Mouse (Mus musculus): ENCODE data around the gene Wnt5b. TPM values are rescaled to one million over a fixed set of nuclear protein-coding genes. Genes with fewer than 3 reads are reported as not detected.
A peak's percentile ranks its signal among the peaks of the same experiment; 100 is the strongest.

Gene Wnt5b
- polyA plus RNA-seq, 2 experiments = 0.26 to 0.50 TPM

DNA sequence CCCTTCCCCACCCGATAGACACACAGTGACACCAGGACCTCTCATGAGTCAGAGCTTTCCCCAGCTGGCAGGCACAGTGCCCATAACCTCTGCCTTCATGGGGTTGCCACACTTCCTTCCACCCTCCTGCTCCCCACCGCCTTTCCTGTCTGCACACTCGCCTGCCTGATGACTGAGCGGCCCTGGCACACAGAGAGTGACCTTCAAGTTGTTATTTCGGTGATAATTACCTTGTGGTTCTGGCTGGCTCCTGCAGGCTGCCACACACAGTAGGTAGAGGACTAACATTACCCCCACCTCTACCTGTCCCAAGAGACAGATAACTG lies 147.9 kb downstream of the Wnt5b start:
- no peak for DNase-seq (ENCODE audit: low read depth in 3 of 3, low spot score in 3 of 3)

GRCm38 (mm10) chr6:119395421-119396308 lies 148.5 kb downstream of the Wnt5b start:
- Histone ChIP-seq H3K9me3 (ENCODE audit: control insufficient read depth, low read length) (no peaks in the 10 kb centered on the region), H3K4me1 (replicated peaks; ENCODE audit: control insufficient read depth in 2 of 2, insufficient read depth in 2 of 2, low read length in 1 of 2) (peaks cover 0 to 10% of the 10 kb centered on the region in 2 experiments; a peak in 2 of 4 replicates), H3K27me3 (ENCODE audit: control insufficient read depth, insufficient read depth, low read length) (no peaks in the 10 kb centered on the region), H3K9ac (replicated peaks) (no peak overlapping the region), H3K36me3 (replicated peaks; ENCODE audit: control insufficient read depth, insufficient read depth, low read depth) (no peaks in the 10 kb centered on the region), H3K27ac (no peak overlapping the region), H3K4me3 (ENCODE audit: insufficient read depth in 1 of 2, low read depth in 2 of 2, low read length in 2 of 2) (no peak overlapping the region), H3K4me2 (ENCODE audit: low read depth) (peak overlapping the region; percentile 36)
- TF ChIP-seq EP300 (IDR thresholded peaks at IDR 0.05; ENCODE audit: low read depth) (no peak), CTCF (IDR thresholded peaks at IDR 0.05; ENCODE audit: low read depth) (no peak)
- WGBS (ENCODE audit: insufficient replicate concordance) = 27% methylated on average over 14 of the region's 14 CpGs
- DNase-seq (ENCODE audit: low read depth in 3 of 3, low spot score in 3 of 3) = no peak
- peak; percentile 33; the same call in 1 of the 2 replicates for ATAC-seq (ENCODE audit: insufficient read depth)

More for the DNA sequence above, 147.9 kb downstream of the Wnt5b start:
- H3K4me2 ChIP-seq (ENCODE audit: low read depth) = no peak overlapping the region; the same call in 1 of the 2 replicates
- no peaks in the 10 kb centered on the region for H3K36me3 ChIP-seq (replicated peaks; ENCODE audit: control insufficient read depth, insufficient read depth, low read depth)
- no peaks in the 10 kb centered on the region for H3K9me3 ChIP-seq (ENCODE audit: control insufficient read depth, low read length)
- no peak overlapping the region for H3K4me3 ChIP-seq (ENCODE audit: insufficient read depth in 1 of 2, low read depth in 2 of 2, low read length in 2 of 2)
- no peaks in the 10 kb centered on the region for H3K27me3 ChIP-seq (ENCODE audit: control insufficient read depth, insufficient read depth, low read length)
- no peak overlapping the region for H3K27ac ChIP-seq
- H3K4me1 ChIP-seq (replicated peaks; ENCODE audit: control insufficient read depth in 2 of 2, insufficient read depth in 2 of 2, low read length in 1 of 2) = peaks cover 0 to 10% of the 10 kb centered on the region in 2 experiments; a peak in 2 of 4 replicates
- TF ChIP-seq EP300 (IDR thresholded peaks at IDR 0.05; ENCODE audit: low read depth) (no peak), CTCF (IDR thresholded peaks at IDR 0.05; ENCODE audit: low read depth) (no peak)
- 16% methylated on average over 5 of the region's 5 CpGs for WGBS (ENCODE audit: insufficient replicate concordance)
- H3K9ac ChIP-seq (replicated peaks) = no peak overlapping the region
- ATAC-seq (ENCODE audit: insufficient read depth) = peak; percentile 41; the same call in 1 of the 2 replicates

DNA sequence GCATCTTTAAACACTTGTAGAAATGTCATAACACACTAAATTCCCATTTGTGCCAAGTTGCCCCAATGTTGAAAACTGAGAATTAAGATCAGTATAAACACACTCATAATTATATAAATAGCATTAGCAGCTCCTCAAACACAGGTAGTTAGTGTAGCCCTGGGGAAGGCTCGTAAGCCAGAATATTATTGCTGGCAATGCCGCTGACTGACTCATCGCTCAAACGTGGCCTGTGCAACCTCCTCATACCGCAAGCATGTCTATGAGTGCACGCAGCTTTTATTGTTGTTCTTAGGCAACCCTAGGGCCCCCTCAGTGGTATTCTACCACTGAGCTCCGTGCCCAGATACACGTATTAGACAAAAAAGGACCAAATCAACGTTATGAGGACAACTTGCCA lies 151.3 kb downstream of the Wnt5b start:
- Histone ChIP-seq H3K36me3 (replicated peaks; ENCODE audit: control insufficient read depth, insufficient read depth, low read depth) (no peaks in the 10 kb centered on the region), H3K27me3 (ENCODE audit: control insufficient read depth, insufficient read depth, low read length) (no peaks in the 10 kb centered on the region), H3K4me2 (ENCODE audit: low read depth) (no peak overlapping the region), H3K4me1 (replicated peaks; ENCODE audit: control insufficient read depth in 2 of 2, insufficient read depth in 2 of 2, low read length in 1 of 2) (peaks cover 3 to 14% of the 10 kb centered on the region in 2 experiments; a peak in 3 of 4 replicates), H3K4me3 (ENCODE audit: insufficient read depth in 1 of 2, low read depth in 2 of 2, low read length in 2 of 2) (no peak overlapping the region), H3K9me3 (ENCODE audit: control insufficient read depth, low read length) (no peaks in the 10 kb centered on the region), H3K27ac (no peak overlapping the region), H3K9ac (replicated peaks) (no peak overlapping the region)
- TF ChIP-seq CTCF (IDR thresholded peaks at IDR 0.05; ENCODE audit: low read depth) (no peak), EP300 (IDR thresholded peaks at IDR 0.05; ENCODE audit: low read depth) (no peak)
- no peak for ATAC-seq (ENCODE audit: insufficient read depth)
- DNase-seq (ENCODE audit: low read depth in 3 of 3, low spot score in 3 of 3) = no peak
- WGBS (ENCODE audit: insufficient replicate concordance) = 76% methylated on average over 9 of the region's 9 CpGs

- Histone ChIP-seq H3K4me1 (replicated peaks; ENCODE audit: control insufficient read depth in 2 of 2, insufficient read depth in 2 of 2, low read length in 1 of 2) (peaks cover 13 to 17% of the 10 kb centered on the region in 2 experiments), H3K9ac (replicated peaks) (no peak overlapping the region), H3K4me2 (ENCODE audit: low read depth) (no peak overlapping the region), H3K36me3 (replicated peaks; ENCODE audit: control insufficient read depth, insufficient read depth, low read depth) (no peaks in the 10 kb centered on the region), H3K9me3 (ENCODE audit: control insufficient read depth, low read length) (no peaks in the 10 kb centered on the region), H3K4me3 (ENCODE audit: insufficient read depth in 1 of 2, low read depth in 2 of 2, low read length in 2 of 2) (no peak overlapping the region), H3K27me3 (ENCODE audit: control insufficient read depth, insufficient read depth, low read length) (no peaks in the 10 kb centered on the region), H3K27ac (no peak overlapping the region)
- ATAC-seq (ENCODE audit: insufficient read depth) = no peak
- TF ChIP-seq EP300 (IDR thresholded peaks at IDR 0.05; ENCODE audit: low read depth) (no peak), CTCF (IDR thresholded peaks at IDR 0.05; ENCODE audit: low read depth) (no peak)
- WGBS (ENCODE audit: insufficient replicate concordance) = 80% methylated on average over 4 of the region's 4 CpGs
- DNase-seq (ENCODE audit: low read depth in 3 of 3, low spot score in 3 of 3) = no peak
Measured at GRCm38 (mm10) chr6:119390728-119391127, 153.4 kb downstream of the Wnt5b start.

DNA sequence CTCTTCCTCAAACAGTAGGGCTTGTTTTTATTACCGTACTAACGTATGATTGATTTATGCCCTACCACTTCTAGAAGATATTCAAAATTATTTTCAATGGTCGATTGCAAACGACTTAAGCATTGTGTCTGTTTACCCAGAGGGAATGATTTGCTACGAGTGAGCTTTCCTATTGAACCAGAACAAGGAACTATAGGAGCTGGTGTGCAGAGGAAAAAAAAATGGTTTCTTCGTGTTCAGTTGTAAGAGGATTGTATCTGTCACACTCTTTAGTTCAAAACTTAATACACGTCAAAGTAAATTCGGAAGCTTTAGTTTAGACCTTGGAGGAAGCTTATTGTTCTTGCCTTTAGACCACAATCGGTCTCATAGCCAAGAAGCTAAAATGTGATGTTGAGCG lies 155.1 kb downstream of the Wnt5b start:
- peaks cover 12 to 16% of the 10 kb centered on the region in 2 experiments for H3K4me1 ChIP-seq (replicated peaks; ENCODE audit: control insufficient read depth in 2 of 2, insufficient read depth in 2 of 2, low read length in 1 of 2)
- peak overlapping the region; percentile 70 for H3K4me2 ChIP-seq (ENCODE audit: low read depth)
- peak overlapping the region; percentile 62 for H3K9ac ChIP-seq (replicated peaks)
- H3K36me3 ChIP-seq (replicated peaks; ENCODE audit: control insufficient read depth, insufficient read depth, low read depth) = no peaks in the 10 kb centered on the region
- DNase-seq (ENCODE audit: low read depth in 3 of 3, low spot score in 3 of 3) (no peak), ATAC-seq (ENCODE audit: insufficient read depth) (no peak)
- peak overlapping the region; percentile 68 for H3K27ac ChIP-seq
- H3K9me3 ChIP-seq (ENCODE audit: control insufficient read depth, low read length) = no peaks in the 10 kb centered on the region
- WGBS (ENCODE audit: insufficient replicate concordance) = 11% methylated on average over 10 of the region's 10 CpGs
- H3K27me3 ChIP-seq (ENCODE audit: control insufficient read depth, insufficient read depth, low read length) = no peaks in the 10 kb centered on the region
- TF ChIP-seq EP300 (IDR thresholded peaks at IDR 0.05; ENCODE audit: low read depth) (no peak), CTCF (IDR thresholded peaks at IDR 0.05; ENCODE audit: low read depth) (no peak)
- H3K4me3 ChIP-seq (ENCODE audit: insufficient read depth in 1 of 2, low read depth in 2 of 2, low read length in 2 of 2) = peak overlapping the region; percentile 92

Measured in liver, embryonic 14.5 days (tissue).